Mouse (Mus musculus) right cerebral cortex, postnatal 14 days (tissue): ENCODE data around the gene 4930432K21Rik.

Source experiments
- DNase-seq: peaks from one replicate; pipeline ENCODE4 v3.0.0; 2022

The 4930432K21Rik gene

DNA sequence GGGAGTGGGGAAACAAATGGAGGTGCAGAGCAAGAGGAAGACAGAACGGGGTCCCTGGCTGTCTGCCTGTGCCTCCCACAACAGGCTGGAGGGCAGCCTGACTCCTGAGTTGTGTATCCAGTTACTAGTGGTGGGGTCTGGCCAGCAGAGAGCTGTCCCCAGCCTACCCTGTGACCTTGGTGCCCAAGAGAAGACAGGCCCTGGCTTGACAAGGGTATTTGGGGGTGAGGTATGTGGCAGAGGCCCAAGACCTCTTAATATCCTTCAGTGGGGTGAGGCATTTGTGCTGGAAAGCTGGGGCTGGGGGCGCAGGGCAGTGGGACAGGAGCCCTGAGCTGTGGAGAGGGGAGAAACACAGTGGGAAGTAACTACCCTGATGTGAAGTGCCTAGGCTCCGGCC, 63.4 kb downstream of the 4930432K21Rik start:
- DNase-seq = no peak

DNA sequence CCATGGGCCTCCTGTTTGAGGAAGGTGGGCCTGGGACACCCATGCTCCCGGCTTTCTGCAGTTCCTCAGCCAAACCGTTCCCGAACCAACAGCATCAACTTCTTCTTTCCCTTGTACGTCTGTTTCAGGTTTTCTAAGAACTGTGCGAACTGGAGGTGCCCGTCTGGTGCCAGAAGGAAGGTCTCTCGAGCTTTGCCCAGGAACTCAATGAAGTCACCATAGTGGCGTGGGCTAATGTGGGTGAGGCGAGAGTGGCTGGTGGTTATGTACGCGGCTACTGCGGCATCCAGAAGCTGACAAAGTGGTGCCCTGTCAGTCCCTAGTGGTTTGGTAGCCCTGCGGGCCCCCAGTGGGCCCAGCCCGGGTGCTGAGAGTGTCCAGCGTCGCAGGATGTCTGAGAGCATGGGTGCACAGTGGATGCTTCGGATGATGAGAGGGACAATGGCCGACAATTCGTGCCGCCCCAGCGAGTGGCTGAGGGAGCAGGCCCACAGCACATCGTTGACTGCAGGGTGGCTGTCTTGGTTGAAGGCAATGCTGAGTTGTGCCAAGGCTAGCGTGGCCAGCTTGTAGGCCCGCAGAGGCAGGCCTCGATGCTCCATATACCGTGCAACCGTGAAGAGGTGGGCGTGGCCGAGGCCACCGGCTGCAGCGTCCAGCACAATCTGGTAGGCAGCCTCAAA, 64.2 kb downstream of the 4930432K21Rik start:
- no peak for DNase-seq

DNA sequence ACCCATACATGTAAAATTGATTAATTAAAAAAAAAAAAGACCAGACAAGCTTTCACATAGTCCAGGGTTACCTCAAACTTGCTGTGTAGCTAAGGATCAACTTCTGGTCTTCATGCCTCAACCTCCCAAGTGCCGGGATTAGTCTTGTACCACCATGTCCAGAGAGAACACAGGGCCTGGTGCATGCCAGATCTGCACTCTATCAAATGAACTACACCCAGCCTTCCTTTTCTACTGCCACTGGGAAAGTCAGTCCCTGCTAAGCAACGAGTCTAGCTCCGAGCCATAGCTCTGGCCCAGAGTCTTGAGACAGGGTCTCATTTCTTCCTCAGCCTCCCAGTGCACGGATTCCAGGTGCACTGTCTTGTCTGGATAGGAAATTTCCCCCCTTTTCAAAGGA, 65.5 kb downstream of the 4930432K21Rik start:
- DNase-seq = no peak

DNA sequence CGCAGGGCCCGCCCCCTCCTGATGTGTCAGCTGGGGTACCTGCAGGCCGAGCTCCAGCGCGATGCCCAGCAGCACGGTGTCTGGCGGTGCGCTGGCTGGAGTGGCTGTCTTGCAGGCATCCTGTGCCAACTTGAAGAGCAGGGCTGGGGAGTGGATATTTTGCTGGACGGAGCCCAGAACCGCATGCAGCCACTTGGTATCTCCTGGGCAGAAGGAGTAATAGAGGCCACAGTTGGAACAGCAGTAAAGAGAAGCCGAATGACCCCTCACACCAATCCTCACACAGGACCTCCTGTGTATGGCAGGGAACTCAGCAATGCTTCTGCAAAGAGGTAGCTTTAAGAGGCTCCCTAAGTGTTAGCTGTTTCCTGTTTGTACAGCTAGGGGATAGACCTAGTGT, 69.4 kb downstream of the 4930432K21Rik start:
- DNase-seq = no peak

DNA sequence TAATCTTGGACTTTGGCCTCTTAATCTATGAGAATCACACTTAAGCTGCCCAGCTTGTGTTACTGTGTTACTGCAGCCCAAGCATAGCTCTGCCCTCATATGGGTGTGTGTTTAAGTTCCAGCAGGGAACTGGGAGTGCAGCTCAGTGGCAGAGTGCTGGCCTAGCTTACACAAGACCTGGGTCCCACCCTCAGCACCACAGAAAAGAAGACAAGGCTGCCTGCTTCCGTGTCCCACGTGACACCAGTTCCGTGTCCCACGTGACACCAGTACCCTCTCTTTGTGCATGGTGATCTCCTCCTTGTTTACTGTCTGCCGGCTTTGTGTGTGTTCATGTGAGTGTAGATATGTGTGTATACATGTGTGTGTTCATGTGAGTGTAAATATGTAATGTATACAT, 70.3 kb downstream of the 4930432K21Rik start:
- no peak for DNase-seq

DNA sequence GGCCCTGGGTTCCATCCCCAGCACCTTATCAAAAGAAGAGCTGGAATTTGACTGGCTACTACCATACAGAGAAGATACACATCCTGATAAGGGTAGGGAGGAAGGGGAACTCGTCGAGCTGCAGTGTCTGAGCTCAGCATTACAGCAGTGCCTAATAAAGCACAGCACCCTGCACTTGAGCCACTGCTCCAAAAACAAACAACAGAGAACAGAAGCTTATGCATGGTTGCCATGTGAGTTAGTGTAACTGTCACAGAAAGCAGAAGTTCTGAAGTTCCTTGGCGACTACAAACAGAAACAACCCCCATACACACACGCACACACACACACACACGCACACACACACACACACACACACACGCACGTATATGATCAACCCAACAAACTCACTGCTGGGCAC, 72.3 kb downstream of the 4930432K21Rik start:
- no peak for DNase-seq
